Mouse (Mus musculus) testis, postnatal 14 days (tissue): Measurements from ENCODE around the gene Tm9sf1.

Source experiments
- DNase-seq: peaks from one replicate; pipeline ENCODE4 v3.0.0; 2021; ENCODE audit warnings: low spot score

Gene Tm9sf1

GRCm38 (mm10) chr14:55634874-55635522 lies 8.6 kb downstream of the Tm9sf1 start:
- DNase-seq, result peak; percentile 56

GRCm38 (mm10) chr14:55629312-55629711 lies 14.3 kb downstream of the Tm9sf1 start:
- no peak for DNase-seq

- DNase-seq, result no peak
Measured at GRCm38 (mm10) chr14:55628077-55628827, 15.4 kb downstream of the Tm9sf1 start.

GRCm38 (mm10) chr14:55618486-55619195 lies 25.0 kb downstream of the Tm9sf1 start:
- no peak for DNase-seq

- peak; percentile 88 for DNase-seq
Measured at GRCm38 (mm10) chr14:55617822-55618221, 25.8 kb downstream of the Tm9sf1 start, which contains the start of gene Rec8. TSS of gene Rec8 (plus strand) at chr14:55618037.

GRCm38 (mm10) chr14:55616844-55617243 lies 26.8 kb downstream of the Tm9sf1 start:
- DNase-seq, result no peak

- no peak for DNase-seq
Measured at GRCm38 (mm10) chr14:55615876-55616275, 27.7 kb downstream of the Tm9sf1 start.

GRCm38 (mm10) chr14:55614565-55615178 lies 28.9 kb downstream of the Tm9sf1 start:
- peak; percentile 44 for DNase-seq

GRCm38 (mm10) chr14:55613346-55613745 lies 30.3 kb downstream of the Tm9sf1 start:
- DNase-seq, result peak; percentile 44

GRCm38 (mm10) chr14:55608339-55608738 lies 35.3 kb downstream of the Tm9sf1 start:
- no peak for DNase-seq

GRCm38 (mm10) chr14:55605743-55606459 lies 37.7 kb downstream of the Tm9sf1 start:
- no peak for DNase-seq

GRCm38 (mm10) chr14:55604823-55605222 lies 38.8 kb downstream of the Tm9sf1 start:
- no peak for DNase-seq

GRCm38 (mm10) chr14:55603633-55604576 lies 39.7 kb downstream of the Tm9sf1 start:
- DNase-seq, result peak; percentile 85

GRCm38 (mm10) chr14:55603271-55603632 lies 40.4 kb downstream of the Tm9sf1 start, which contains the start of gene Irf9:
TSS of gene Irf9 (plus strand) at chr14:55603571.
- no peak for DNase-seq

GRCm38 (mm10) chr14:55598521-55599390 lies 44.9 kb downstream of the Tm9sf1 start:
- DNase-seq, result no peak

GRCm38 (mm10) chr14:55596036-55596690 lies 47.4 kb downstream of the Tm9sf1 start:
- DNase-seq, result no peak

GRCm38 (mm10) chr14:55592226-55592625 lies 51.4 kb downstream of the Tm9sf1 start:
- no peak for DNase-seq

- peak; percentile 92 for DNase-seq
Measured at GRCm38 (mm10) chr14:55591331-55591891, 52.2 kb downstream of the Tm9sf1 start, which contains the start of gene Rnf31. TSS of gene Rnf31 (plus strand) at chr14:55591708.
